Mouse (Mus musculus) spleen, postnatal 4 days (tissue): ENCODE measurements around the gene Smad9.

Experiments used
- DNase-seq, 2 experiments: peaks; one replicate each; pipeline ENCODE4 v3.0.0; 2022; ENCODE audit warnings: low spot score in 2 of 2

The Smad9 gene

GRCm38 (mm10) chr3:54755145-54756041 is at the start of gene Smad9:
Gene Smad9 (plus strand): TSS chr3:54755582.
- no peak for DNase-seq

GRCm38 (mm10) chr3:54708972-54709371 is 46.4 kb upstream of the Smad9 start:
- no peak for DNase-seq

- DNase-seq = no peak
Observed at GRCm38 (mm10) chr3:54714253-54714652, 41.1 kb upstream of the Smad9 start, which contains the start of gene Gm21958. Gene Gm21958 (minus strand): TSS chr3:54714353.

- DNase-seq = no peak
Observed at GRCm38 (mm10) chr3:54715461-54715860, 39.9 kb upstream of the Smad9 start.

- DNase-seq = no peak
Observed at GRCm38 (mm10) chr3:54717348-54717747, 38.0 kb upstream of the Smad9 start.

GRCm38 (mm10) chr3:54718947-54719346 is 36.4 kb upstream of the Smad9 start:
- no peak for DNase-seq

- peak in 1 of 2 experiments; percentile 16 for DNase-seq
Observed at GRCm38 (mm10) chr3:54723741-54724500, 31.5 kb upstream of the Smad9 start.

- no peak for DNase-seq
Observed at GRCm38 (mm10) chr3:54725344-54725743, 30.0 kb upstream of the Smad9 start.

GRCm38 (mm10) chr3:54727588-54727987 is 27.8 kb upstream of the Smad9 start:
- no peak for DNase-seq

- DNase-seq = no peak
Observed at GRCm38 (mm10) chr3:54728100-54728499, 27.3 kb upstream of the Smad9 start.

- DNase-seq = no peak
Observed at GRCm38 (mm10) chr3:54731626-54732150, 23.7 kb upstream of the Smad9 start.

GRCm38 (mm10) chr3:54732371-54732770 is 23.0 kb upstream of the Smad9 start:
- no peak for DNase-seq

GRCm38 (mm10) chr3:54734411-54735246 is 20.8 kb upstream of the Smad9 start:
- DNase-seq = peak; percentile 93 to 98

GRCm38 (mm10) chr3:54735247-54736046 is 19.9 kb upstream of the Smad9 start, which contains the start of the genes Exosc8 and Alg5:
Gene Exosc8 (minus strand): TSS chr3:54735393.
Gene Alg5 (plus strand): TSS chr3:54735539.
- peak; percentile 91 to 99 for DNase-seq

GRCm38 (mm10) chr3:54736101-54736927 is 19.1 kb upstream of the Smad9 start:
- no peak for DNase-seq

GRCm38 (mm10) chr3:54737317-54737716 is 18.1 kb upstream of the Smad9 start:
- no peak for DNase-seq

- DNase-seq = no peak
Observed at GRCm38 (mm10) chr3:54741965-54742364, 13.4 kb upstream of the Smad9 start.

GRCm38 (mm10) chr3:54745799-54746198 is 9.6 kb upstream of the Smad9 start:
- no peak for DNase-seq

GRCm38 (mm10) chr3:54753411-54753810 is 2.0 kb upstream of the Smad9 start:
- no peak for DNase-seq

- no peak for DNase-seq
Observed at GRCm38 (mm10) chr3:54756058-54756457, 676 bp downstream of the Smad9 start.
